Mouse (Mus musculus): Measurements from ENCODE around the gene Tuba1c.

GRCm38 (mm10) chr15:99065557-99066165 lies 36.0 kb downstream of the Tuba1c start:
- TF ChIP-seq CTCF (IDR thresholded peaks at IDR 0.05; ENCODE audit: low read depth): no peak
- TF ChIP-seq EP300 (IDR thresholded peaks at IDR 0.05; ENCODE audit: low read depth): no peak

Measured in heart, postnatal 0 days (tissue).